Mouse (Mus musculus): ENCODE data around the gene Pter.

DNA sequence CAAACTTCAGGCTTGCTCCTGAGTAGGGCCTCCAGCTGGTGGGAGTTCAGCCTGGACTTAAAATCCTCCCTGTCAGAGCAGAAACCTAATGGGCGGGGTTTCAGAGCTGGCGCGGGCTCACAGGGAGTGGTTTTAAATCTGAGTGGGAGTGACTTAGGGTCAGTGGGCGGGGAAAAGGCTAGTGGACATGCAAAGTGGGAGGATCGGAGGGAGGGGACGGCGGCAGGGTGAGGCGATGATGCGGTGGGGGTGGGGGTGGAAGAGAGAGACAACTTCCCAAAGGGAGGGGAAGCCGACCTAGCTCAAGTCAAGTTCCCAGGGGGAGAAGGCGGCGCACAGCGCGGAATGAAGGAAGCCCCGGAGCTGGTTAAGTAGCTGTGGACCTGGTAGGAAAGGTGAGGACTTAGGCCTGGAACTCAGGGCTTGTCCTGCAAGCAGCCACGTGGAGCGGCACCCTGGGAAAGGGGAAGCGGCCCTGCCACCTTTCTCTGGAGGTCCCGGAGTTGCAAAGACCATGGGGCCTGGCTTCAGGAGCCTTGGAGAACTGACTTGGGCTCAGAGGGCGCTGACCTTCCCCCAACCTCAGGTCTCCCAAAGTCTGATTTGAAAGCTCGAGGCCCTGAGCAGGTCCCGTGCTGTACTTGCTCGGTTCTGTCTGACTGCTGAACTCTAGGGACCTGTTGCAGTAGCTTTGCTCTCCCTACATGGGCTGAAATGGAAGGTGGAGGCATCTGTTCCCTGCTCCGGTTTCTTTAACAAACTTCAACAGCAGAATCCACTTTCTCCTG is at the start of gene Pter:
- TF ChIP-seq GATA1 (IDR thresholded peaks at IDR 0.05; ENCODE audit: borderline replicate concordance, low read length) (no peak), FLI1 (IDR thresholded peaks at IDR 0.05; ENCODE audit: low read length) (no peak)

Data from megakaryocyte, embryonic 14.5 days (primary cell).